Mouse (Mus musculus) layer of hippocampus, adult 2 months (tissue): ENCODE measurements around the gene Tmod3. TPM values are rescaled to one million over a fixed set of nuclear protein-coding genes. Genes with fewer than 3 reads are reported as not detected.
"Not testable (repeated sequence)": the region's sequence is repeated elsewhere in the genome, so short reads cannot be mapped to it uniquely, and the experiment has no call there.

Experiments used
- DNase-seq, 2 experiments: peaks; one replicate each; pipeline ENCODE4 v3.0.0; 2022; ENCODE audit warnings: low spot score in 2 of 2
- H3K27ac ChIP-seq: fragments of 200-600 bp; 2 replicates; pipeline ENCODE4 v1.8.1; 2022
- H3K4me3 ChIP-seq: fragments of 200-600 bp; 2 replicates; pipeline ENCODE4 v1.8.1; 2022; ENCODE audit warnings: mild to moderate bottlenecking
- CTCF ChIP-seq: fragments of 200-600 bp; conservative IDR thresholded peaks from 2 replicates; pipeline ENCODE4 v1.8.1; 2022; ENCODE audit warnings: antibody characterized with exemption, mild to moderate bottlenecking, moderate library complexity
- total RNA-seq, 2 experiments: library from RNA; stranded (reverse); gene quantifications; 2 replicates each; pipeline ENCODE4 v1.2.3; 2021

Tmod3 gene
- total RNA-seq, 2 experiments from 2014 or later: 37.6 to 40.5 TPM

DNA sequence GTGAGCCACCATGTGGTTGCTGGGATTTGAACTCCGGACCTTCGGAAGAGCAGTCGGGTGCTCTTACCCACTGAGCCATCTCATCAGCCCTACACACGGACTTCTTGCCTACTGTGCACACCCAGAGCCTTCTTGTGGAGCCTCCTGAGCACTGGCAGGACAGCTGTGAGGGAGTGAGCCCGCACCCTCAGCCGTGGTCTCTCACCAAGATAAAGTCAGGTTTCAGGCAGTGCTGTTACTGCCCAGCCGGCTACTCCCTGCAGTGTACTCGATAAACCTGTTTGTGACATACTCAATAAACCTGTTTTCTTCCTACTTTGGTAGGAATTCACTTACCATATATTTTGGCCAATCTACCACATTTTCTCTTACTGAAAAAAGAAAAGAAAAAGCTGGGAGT lies 13.9 kb downstream of the Tmod3 start:
- no peak overlapping the region for H3K27ac ChIP-seq
- H3K4me3 ChIP-seq: no peak overlapping the region
- no peak for DNase-seq
- no peak for TF ChIP-seq CTCF

GRCm38 (mm10) chr9:75541497-75541896 lies 18.0 kb downstream of the Tmod3 start:
- no peak for TF ChIP-seq CTCF
- Histone ChIP-seq H3K27ac (no peak overlapping the region), H3K4me3 (no peak overlapping the region)
- DNase-seq: no peak

DNA sequence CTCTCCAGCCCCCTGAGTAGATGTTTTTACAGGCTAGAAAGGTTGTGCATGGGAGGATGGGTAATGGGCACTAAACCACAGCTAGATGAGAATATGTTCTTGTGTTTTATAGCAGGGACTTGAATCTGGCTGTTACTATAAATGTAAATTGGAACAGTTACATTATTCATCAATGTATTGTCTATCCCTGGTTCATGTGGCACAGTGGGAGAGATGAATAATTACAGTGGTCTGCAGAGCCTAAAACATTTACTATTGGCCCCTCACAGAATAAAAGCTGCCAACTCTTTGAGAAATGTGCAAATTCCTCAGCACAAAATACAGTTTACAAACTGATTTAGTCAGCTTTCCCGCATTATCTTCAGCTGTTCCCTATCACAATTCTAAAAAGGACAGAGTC lies 23.0 kb downstream of the Tmod3 start:
- DNase-seq: no peak
- TF ChIP-seq CTCF: no peak
- Histone ChIP-seq H3K27ac (no peak overlapping the region), H3K4me3 (no peak overlapping the region)

- H3K27ac ChIP-seq: no peak overlapping the region
- H3K4me3 ChIP-seq: no peak overlapping the region
- no peak for TF ChIP-seq CTCF
- DNase-seq: no peak
Observed at GRCm38 (mm10) chr9:75534431-75534962, 25.0 kb downstream of the Tmod3 start.

DNA sequence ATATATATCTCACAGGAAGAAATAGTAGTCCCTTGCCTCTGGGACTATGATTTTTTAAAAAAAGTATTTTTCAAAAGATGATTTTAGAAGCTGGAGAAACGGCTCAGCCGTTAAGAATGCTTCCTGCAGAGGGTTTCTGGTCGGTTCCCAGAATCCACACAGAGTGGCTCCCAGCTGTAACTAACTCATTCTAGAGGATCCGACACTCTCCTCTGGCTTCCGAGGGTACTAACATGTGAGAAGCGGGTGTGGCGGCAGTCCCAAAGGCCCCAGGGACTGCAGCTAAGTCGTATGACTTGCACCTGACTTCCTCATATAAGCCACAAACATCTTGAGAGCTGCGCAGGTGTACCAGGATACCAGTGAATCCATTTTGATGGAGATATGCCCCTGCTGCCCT lies 26.5 kb downstream of the Tmod3 start:
- not testable (repeated sequence) for DNase-seq, H3K4me3 ChIP-seq, H3K27ac ChIP-seq

- no peak overlapping the region for H3K4me3 ChIP-seq
- DNase-seq: no peak
- TF ChIP-seq CTCF: no peak
- no peak overlapping the region for H3K27ac ChIP-seq
Observed at GRCm38 (mm10) chr9:75532461-75532860, 27.0 kb downstream of the Tmod3 start.

GRCm38 (mm10) chr9:75529358-75529757 lies 30.1 kb downstream of the Tmod3 start:
- no peak for TF ChIP-seq CTCF
- DNase-seq: no peak
- Histone ChIP-seq H3K4me3 (no peak overlapping the region), H3K27ac (0 out of 2 replicates have a peak overlapping the region, but pooled peaks have one; percentile 8)

DNA sequence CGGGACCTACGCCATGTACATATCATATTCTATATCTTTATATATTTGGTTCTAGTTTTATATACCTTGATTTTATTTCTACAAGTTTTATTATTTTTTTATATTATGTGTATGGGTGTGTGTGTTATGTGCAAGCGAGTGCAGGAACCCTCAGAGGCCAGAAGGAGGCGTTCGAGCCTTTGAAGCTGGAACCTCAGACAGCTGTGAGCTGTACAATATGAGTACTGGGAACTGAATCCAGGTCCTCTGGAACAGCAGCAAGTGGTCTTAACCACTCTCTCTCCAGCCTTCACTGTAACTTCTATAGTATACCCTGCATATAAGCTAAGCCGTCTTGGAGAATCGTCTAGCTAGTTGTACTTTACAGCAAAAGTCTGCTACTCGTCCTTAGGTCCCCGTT lies 31.4 kb downstream of the Tmod3 start:
- Histone ChIP-seq H3K4me3 (no peak overlapping the region), H3K27ac (no peak overlapping the region)
- no peak; the same call in 1 of the 2 replicates for TF ChIP-seq CTCF
- DNase-seq: no peak

GRCm38 (mm10) chr9:75527368-75528059 lies 31.9 kb downstream of the Tmod3 start:
- TF ChIP-seq CTCF: no peak
- H3K27ac ChIP-seq: peak overlapping the region; percentile 41; the same call in 1 of the 2 replicates
- H3K4me3 ChIP-seq: no peak overlapping the region
- no peak for DNase-seq

GRCm38 (mm10) chr9:75523646-75524045 lies 35.8 kb downstream of the Tmod3 start:
- DNase-seq: peak; percentile 18 to 27
- no peak for TF ChIP-seq CTCF
- peak overlapping the region; percentile 24; the same call in 1 of the 2 replicates for H3K27ac ChIP-seq
- H3K4me3 ChIP-seq: no peak overlapping the region

DNA sequence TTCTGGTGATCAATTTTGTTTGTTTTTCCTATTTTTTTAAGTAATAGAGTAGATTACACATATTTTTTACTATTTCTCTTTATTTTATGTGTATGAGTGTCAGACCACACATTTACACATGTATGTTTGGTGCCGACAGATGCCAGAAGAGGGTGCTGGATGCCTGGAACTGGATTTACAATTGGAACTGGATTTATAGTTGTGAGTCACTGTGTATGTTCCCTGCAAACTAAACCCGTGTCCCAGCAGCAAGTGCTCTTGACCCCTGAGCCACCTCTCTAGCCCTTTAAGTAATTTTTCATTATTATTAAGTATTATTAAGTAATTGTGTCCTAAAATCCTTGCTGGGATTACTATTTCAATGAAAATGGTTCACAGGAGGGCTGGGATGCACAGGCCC lies 37.2 kb downstream of the Tmod3 start:
- no peak overlapping the region for H3K4me3 ChIP-seq
- H3K27ac ChIP-seq: no peak overlapping the region
- TF ChIP-seq CTCF: no peak
- no peak for DNase-seq

DNA sequence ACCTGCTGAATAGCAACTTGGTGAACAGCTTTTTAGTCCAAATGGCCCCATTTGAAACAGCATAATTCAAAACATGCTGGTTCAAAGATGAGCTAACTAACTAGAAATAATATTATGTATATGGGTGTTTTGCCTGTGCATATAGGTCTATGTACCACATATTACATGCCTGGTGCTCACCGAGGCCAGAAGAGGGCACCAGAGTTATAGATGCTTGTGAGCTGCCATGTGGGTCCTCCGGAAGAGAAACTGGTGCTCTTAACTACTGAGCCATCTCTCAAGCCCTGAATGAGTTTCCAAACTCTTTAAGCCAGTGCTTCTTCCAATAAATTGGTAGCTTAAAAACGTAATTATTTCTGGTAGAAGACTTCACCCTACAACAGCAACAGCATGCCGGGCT lies 37.7 kb downstream of the Tmod3 start:
- no peak overlapping the region for H3K27ac ChIP-seq
- TF ChIP-seq CTCF: peak; percentile 78

GRCm38 (mm10) chr9:75520940-75521339 lies 38.5 kb downstream of the Tmod3 start:
- H3K4me3 ChIP-seq: no peak overlapping the region
- H3K27ac ChIP-seq: no peak overlapping the region
- TF ChIP-seq CTCF: no peak
- no peak for DNase-seq

More for the DNA sequence above, 37.7 kb downstream of the Tmod3 start:
- H3K4me3 ChIP-seq: no peak overlapping the region
- peak in 1 of 2 experiments; percentile 20 for DNase-seq

GRCm38 (mm10) chr9:75517751-75518150 lies 41.7 kb downstream of the Tmod3 start:
- no peak for DNase-seq
- Histone ChIP-seq H3K4me3 (no peak overlapping the region), H3K27ac (no peak overlapping the region)
- no peak for TF ChIP-seq CTCF
